Mouse (Mus musculus) MEL-GATA-1-ER (cell line): Measurements from ENCODE around the gene Kpna4.
"Not testable (repeated sequence)": the region's sequence is repeated elsewhere in the genome, so short reads cannot be mapped to it uniquely, and the experiment has no call there.

ENCODE experiments used
- DNase-seq: peaks from one replicate; pipeline ENCODE4 v3.0.0-alpha.2; 2012; ENCODE audit warnings: low read depth; ENCODE audit errors: extremely low read depth

The Kpna4 gene

DNA sequence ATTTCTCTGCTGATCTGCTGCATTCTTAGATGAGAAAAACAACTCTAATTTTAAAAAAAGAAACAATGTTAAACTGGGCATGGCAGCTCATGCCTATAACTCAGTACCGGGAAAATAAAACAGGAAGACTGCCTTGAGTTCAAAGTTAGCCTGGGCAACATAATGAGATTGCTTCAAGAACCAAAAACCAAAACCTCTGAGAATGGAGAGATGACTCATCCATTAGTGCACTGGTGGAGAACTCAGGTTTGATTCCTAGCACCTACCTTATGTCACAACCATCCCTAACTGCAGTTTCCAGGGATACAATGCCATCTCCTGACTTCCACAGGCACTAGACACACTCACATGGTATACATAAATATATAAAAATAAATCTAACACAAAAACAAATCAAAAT, 17.8 kb downstream of the Kpna4 start:
- no peak for DNase-seq

GRCm38 (mm10) chr3:69094456-69094855, 32.5 kb downstream of the Kpna4 start:
- no peak for DNase-seq

- no peak for DNase-seq
Observed at GRCm38 (mm10) chr3:69064005-69064404, 62.9 kb downstream of the Kpna4 start.

DNA sequence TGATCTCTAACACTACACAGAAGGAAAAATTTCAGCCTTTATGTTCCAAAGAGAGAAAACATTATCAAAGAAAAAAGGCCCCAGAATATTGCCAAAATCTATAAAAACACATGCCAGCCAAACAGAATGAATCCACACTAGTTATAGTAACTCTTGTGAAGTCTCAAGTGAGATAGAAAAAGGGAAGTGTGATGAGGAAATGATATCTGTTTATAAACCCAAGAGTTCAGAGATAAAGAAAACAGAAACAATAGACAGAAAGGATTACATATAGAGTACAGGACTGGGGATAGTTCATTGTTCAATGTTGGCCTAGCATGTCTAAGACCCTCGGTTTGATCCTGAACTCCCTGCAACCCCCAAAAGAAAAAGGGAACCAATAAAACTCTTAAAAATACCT, 64.1 kb downstream of the Kpna4 start:
- DNase-seq: peak; percentile 20

GRCm38 (mm10) chr3:69060672-69061071, 66.2 kb downstream of the Kpna4 start:
- no peak for DNase-seq

GRCm38 (mm10) chr3:69055871-69056270, 71.0 kb downstream of the Kpna4 start:
- DNase-seq: no peak

DNA sequence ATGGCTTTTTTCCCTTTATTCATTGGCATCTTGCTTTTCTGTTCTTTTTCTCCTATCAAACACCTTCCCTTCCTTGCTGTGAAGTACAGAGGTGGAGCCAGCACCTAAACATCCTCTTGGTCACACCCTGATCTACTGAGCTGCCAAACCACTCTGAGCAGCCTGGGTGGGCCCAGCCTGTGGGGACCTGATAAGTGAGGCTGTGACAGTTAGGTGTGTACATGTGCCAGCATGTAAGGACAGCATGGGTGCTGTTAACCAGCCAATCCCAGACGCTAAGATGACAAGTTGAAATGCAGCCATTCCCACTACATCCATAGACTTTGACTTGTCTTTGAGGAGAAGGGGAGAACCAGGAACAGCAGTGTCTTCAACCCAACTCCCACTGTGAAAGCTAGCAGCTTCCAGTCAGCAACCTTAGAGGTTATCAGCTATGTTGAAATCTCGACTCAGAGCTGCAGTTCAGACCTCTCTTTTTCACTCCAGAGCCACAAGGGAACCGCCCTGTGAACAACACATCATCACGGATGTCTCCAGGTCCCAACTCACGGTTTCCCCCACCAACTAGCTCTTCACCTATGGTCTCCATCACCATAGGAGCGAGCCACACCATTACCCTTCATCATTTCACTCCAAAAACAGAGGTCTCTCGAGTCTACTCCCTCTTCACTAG, 72.0 kb downstream of the Kpna4 start:
- peak; percentile 71 for DNase-seq

GRCm38 (mm10) chr3:69051894-69052293, 75.0 kb downstream of the Kpna4 start:
- no peak for DNase-seq

DNA sequence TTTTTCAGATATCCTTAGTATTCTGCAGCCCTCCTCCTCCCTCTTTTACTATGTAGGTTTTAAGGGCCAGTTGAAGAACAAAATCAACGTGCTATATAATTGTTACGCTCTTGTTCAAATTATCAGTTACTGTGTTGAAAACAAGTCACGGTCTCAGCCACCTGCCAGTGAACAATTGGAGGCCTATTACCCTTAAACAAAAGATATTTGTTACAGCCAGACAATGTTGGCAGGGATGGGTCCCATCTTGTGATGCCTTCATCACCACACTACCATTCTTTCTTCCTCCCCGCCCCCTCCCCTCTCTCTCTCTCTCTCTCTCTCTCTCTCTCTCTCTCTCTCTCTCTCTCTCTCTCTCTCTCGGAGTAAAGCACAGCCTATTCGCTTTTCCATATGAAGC, 77.9 kb downstream of the Kpna4 start:
- no peak for DNase-seq

DNA sequence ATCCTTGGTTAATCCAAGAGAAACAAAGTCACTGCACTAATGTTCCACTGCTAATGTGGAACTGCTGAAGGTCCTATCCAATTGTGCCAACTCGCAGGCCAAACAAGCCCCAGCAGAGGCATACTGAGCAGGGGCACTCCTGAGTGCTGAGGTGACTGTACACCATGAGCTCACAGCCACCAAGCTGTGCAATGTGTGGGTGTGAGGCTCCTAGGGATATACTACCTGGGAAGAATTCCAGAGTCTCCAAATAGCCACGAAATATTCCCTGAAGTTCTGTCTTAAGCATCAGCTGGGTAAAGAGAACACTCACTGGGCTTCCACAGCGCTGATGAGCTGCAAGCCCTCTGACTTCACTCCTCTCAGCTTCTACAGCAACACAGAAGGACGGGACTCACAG, 79.2 kb downstream of the Kpna4 start:
- no peak for DNase-seq

- DNase-seq: no peak
Observed at GRCm38 (mm10) chr3:69046509-69046908, 80.4 kb downstream of the Kpna4 start.

- DNase-seq: no peak
Observed at GRCm38 (mm10) chr3:69045750-69046149, 81.2 kb downstream of the Kpna4 start.

GRCm38 (mm10) chr3:69045400-69045703, 81.6 kb downstream of the Kpna4 start:
- no peak for DNase-seq

DNA sequence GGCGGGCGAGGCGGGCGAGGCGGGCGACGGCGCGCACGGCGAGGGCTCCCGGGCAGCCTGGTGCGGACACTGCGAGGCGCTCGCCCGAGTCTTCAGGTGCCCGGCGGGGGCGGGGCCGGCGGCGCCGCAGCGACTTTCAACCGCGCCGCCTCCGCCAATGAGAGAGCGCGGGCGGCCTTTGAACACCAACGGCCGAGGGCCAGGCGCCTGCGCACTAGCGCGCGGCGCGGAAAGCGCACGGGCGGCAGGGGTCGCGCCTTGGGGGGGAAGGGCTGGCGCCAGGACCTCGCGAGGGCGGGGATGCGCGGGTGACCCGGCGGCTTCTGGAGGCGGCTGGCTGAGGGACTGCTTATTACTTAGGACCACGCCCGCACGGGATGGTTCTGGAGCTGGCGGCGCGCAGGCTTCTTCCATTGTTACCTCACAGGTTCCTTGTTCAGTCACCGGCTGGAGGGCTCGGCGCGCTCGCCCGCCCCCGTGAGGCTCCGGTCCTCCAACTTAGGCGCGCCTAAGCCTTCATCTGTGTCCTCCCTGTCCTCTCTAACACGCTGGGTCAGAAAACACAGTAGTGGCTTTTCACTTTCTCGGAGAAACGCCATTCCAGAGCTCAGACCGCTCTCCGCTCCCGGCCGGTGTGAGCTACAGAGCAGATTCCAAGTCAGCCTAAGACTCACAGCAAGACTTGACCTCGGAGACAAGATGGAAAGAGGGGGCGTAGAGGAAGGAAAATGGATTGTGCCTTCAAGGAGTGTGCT, 82.1 kb downstream of the Kpna4 start, which contains the start of gene Trim59:
TSS of gene Trim59 (minus strand) at position 111 of the 755 bp plus-strand sequence.
- DNase-seq: peak; percentile 36

- DNase-seq: peak; percentile 16
Observed at GRCm38 (mm10) chr3:69044167-69044591, 82.7 kb downstream of the Kpna4 start.

DNA sequence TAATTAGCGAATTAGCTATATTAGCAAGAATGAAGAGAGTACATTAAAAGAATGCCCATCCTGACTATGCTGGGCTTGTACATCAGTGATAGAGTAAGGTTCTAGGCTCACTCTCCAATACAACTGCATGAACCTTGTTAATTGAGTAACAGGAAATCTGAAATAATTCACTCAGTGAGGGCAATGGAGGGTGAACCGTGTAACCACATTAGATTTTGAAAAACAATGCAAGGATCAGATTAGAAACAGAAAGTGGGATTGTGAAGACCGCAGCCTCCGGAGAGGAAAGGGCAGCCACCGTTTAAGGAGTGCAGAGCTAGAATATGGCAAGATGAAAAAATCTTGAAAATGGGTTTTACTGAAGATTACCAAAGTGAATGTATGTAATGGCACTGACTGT, 85.6 kb downstream of the Kpna4 start:
- DNase-seq: no peak

DNA sequence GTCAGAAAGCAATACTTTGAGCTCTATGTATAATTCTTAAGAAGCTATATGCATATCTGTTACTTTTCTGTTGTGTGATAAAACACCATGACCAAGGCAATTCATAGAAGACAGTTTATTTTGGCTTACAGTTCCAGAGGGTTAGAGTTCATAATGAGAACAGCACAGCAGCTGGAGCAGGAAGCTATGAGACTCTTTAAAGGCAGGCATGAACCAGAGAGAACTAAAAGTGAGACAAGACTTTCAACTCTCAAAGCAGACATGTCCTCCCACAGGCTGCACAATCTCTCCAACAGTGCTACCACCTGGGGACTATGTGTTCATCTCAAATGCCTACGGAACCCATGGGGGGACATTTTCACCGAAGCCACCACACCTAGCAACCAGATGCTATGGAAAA, 86.8 kb downstream of the Kpna4 start:
- DNase-seq: no peak

- no peak for DNase-seq
Observed at GRCm38 (mm10) chr3:69026133-69026783, 100.7 kb downstream of the Kpna4 start.

DNA sequence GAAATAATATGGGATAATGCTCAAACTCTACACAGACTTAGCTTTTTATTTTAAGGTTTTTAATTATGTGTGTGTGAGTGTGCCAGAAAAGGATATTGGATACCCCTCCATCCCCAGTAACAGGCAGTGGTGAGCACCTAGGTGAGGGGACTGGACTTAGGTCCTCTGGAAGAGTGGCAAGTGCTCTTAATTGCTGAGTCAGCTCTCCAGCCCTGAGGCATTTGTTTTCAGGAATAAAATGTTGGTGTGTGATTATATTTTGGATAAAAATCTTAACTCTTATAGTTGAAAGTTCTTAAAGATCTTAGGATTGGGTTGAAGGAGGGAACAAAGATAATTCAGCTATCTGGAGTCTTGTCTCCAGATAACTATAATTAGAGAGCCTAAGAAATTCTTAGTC, 106.1 kb downstream of the Kpna4 start:
- DNase-seq: no peak

GRCm38 (mm10) chr3:69020285-69020684, 106.6 kb downstream of the Kpna4 start:
- no peak for DNase-seq

- DNase-seq: not testable (repeated sequence)
Observed at GRCm38 (mm10) chr3:69018635-69019034, 108.3 kb downstream of the Kpna4 start.

GRCm38 (mm10) chr3:69017181-69017580, 109.7 kb downstream of the Kpna4 start:
- no peak for DNase-seq
